Mouse (Mus musculus): Measurements from ENCODE around the gene Alg2. TPM values are rescaled to one million over a fixed set of nuclear protein-coding genes. Genes with fewer than 3 reads are reported as not detected.

The Alg2 gene
- polyA plus RNA-seq, 1 experiment from 2014 or later, result 428 TPM

DNA sequence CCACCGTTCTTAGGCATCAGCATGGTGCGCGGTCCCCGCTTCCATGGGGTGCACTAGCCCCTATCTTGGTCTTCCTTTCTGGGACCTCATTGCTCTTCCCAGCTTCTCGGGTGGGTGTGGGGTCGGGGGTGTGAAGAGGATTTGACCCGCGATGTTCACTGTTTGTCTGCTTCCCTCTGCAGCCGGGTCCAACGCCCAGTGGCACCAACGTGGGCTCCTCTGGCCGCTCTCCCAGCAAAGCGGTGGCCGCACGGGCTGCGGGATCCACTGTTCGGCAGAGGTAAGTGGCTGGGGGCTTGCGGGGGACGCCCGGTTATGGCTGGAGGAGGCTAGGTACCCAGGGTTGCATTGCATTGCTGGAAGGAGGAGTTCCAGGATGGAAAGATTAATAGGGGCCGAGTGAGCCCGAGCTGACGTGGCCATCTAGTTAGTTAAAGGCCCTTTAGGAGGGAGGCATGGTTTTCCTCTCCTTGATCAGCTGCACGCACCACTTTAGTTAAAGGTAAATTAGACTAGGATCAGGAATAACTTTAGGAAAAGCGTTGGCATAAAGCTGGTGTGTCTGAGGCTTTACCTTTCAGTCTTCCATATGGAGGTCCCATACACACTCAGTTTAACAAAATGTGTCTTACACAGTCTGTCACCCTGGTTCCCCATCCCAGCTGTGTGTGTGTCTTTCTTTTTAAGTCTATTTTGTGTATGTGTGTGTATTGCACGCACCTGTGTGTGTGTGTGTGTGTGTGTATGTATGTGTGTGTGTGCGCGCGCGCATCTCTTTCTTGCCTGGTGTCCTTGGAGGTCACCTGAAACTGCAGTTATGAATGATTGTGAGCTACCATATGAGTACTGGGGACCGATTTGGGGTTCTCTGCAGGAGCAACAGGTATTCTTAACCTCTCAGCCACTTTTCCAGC lies 854 bp upstream of the Alg2 start:
- H3K4me3 ChIP-seq (ENCODE audit: low read depth, low read length), result peak overlapping the region; percentile 81
- H3K27ac ChIP-seq (ENCODE audit: low read depth, low read length), result peak overlapping the region; percentile 98
- peaks cover 8% of the 10 kb centered on the region; the same call in 1 of the 2 replicates for H3K9me3 ChIP-seq (ENCODE audit: control insufficient read depth, low read length)
- peaks cover 18% of the 10 kb centered on the region for H3K4me1 ChIP-seq (ENCODE audit: control insufficient read depth, insufficient read depth, low read length)
- H3K27me3 ChIP-seq (ENCODE audit: control insufficient read depth, insufficient read depth, low read length), result no peaks in the 10 kb centered on the region
- H3K9ac ChIP-seq (replicated peaks; ENCODE audit: low read depth, low read length), result peak overlapping the region; percentile 90
- ATAC-seq (ENCODE audit: low read depth), result no peak; the same call in 1 of the 2 replicates
- H3K36me3 ChIP-seq (ENCODE audit: control insufficient read depth, insufficient read depth, low read length), result peaks cover 35% of the 10 kb centered on the region
- WGBS, result 14% methylated on average over 31 of the region's 31 CpGs
- peak overlapping the region; percentile 60 for H3K4me2 ChIP-seq (ENCODE audit: low read depth, low read length)

DNA sequence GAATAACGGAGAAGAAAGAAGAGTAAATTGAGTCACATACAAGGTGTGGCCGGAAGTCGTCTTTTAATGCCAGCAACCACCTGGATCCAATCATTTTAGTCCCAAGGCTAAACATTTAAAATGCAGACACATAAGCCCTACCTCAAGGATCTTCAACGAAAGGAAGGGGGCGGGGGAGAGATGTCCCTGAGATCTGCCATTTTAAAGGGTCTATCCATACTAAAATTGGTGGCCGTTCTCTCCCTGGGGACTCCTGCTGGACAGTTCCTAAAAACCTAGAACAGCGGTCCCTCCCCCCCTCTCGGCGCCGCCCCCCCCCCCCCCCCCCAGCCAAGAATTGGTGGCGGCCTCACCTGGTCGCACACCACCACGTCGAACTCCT lies 556 bp downstream of the Alg2 start:
- peaks cover 18% of the 10 kb centered on the region for H3K4me1 ChIP-seq (ENCODE audit: control insufficient read depth, insufficient read depth, low read length)
- peak; percentile 13; the same call in 1 of the 2 replicates for ATAC-seq (ENCODE audit: low read depth)
- peaks cover 8% of the 10 kb centered on the region for H3K9me3 ChIP-seq (ENCODE audit: control insufficient read depth, low read length)
- H3K9ac ChIP-seq (replicated peaks; ENCODE audit: low read depth, low read length), result peak overlapping the region; percentile 90
- no peaks in the 10 kb centered on the region for H3K27me3 ChIP-seq (ENCODE audit: control insufficient read depth, insufficient read depth, low read length)
- peaks cover 42% of the 10 kb centered on the region for H3K36me3 ChIP-seq (ENCODE audit: control insufficient read depth, insufficient read depth, low read length)
- 4% methylated on average over 10 of the region's 14 CpGs for WGBS
- H3K27ac ChIP-seq (ENCODE audit: low read depth, low read length), result peak overlapping the region; percentile 98
- H3K4me2 ChIP-seq (ENCODE audit: low read depth, low read length), result peak overlapping the region; percentile 60
- peak overlapping the region; percentile 81 for H3K4me3 ChIP-seq (ENCODE audit: low read depth, low read length)

DNA sequence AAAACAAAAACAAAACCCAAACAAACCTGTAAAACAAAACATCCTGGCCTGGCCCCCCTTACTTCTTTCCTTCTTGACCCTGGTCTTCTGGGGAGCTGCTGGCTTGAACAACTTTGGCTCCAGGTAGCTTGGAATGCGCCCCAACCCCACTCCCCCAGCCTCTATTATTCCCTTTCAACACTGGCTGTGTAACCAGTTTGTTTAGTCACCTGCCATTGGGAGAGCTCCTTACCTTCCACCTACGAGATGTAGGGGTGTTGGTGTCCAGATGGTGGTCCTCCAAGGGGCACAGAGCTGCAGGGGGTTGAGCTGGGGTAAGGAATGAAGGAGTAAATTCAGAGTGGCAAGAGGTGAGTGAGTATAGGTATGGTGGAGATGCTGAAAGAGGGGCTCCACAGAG lies 6.9 kb downstream of the Alg2 start:
- WGBS, result 94% methylated on average over 2 of the region's 2 CpGs
- H3K4me3 ChIP-seq (ENCODE audit: low read depth, low read length), result no peak overlapping the region
- no peak overlapping the region for H3K4me2 ChIP-seq (ENCODE audit: low read depth, low read length)
- no peak for ATAC-seq (ENCODE audit: low read depth)
- H3K4me1 ChIP-seq (ENCODE audit: control insufficient read depth, insufficient read depth, low read length), result no peaks in the 10 kb centered on the region
- no peaks in the 10 kb centered on the region for H3K27me3 ChIP-seq (ENCODE audit: control insufficient read depth, insufficient read depth, low read length)
- peaks cover 8% of the 10 kb centered on the region for H3K9me3 ChIP-seq (ENCODE audit: control insufficient read depth, low read length)
- H3K27ac ChIP-seq (ENCODE audit: low read depth, low read length), result no peak overlapping the region
- H3K9ac ChIP-seq (replicated peaks; ENCODE audit: low read depth, low read length), result no peak overlapping the region
- peaks cover 43% of the 10 kb centered on the region for H3K36me3 ChIP-seq (ENCODE audit: control insufficient read depth, insufficient read depth, low read length)

DNA sequence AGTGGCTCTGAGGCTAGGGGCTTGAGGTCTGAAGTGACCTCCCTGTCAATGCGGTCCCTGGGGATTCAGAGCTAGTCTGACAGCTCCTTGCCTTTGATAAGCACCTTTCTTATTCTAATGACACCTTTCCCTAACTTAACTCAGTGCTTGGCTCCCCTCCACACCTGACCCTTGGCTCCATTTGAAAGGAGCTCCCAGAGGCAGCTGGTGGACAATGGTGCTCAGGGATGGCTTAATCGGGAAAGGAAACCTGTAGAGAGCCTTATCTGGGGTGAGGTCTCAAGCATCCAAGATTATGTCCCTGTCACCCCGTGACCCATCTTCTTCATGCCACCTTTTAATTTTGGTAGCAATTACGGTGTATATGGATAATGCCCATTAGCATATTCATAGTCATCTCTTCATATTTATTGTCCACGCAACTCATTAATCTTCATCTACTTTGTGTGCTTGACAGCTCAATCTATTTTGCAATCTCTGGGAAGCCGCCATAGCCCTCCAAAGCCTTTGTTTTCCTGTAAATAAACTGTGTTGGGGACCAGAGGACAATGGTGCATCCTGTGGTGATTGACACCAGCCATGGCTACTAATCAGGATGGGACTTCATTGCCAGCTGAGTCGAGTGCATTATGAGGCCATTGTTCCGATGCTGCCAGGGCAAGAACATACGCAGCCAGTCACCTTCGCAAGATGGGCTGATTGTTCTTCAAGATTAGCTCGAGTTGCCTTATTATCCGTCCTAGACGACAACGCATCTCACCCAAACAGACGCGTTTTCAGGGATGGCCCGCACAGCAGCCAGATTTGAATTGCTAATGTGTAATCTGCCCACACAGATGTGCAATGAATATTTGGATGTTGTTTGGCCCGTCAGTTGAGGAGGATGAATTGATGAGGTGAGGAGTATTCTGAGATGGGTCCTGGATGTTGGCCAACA lies 24.3 kb downstream of the Alg2 start:
- no peak overlapping the region for H3K4me3 ChIP-seq (ENCODE audit: low read depth, low read length)
- no peak overlapping the region; the same call in 1 of the 2 replicates for H3K4me2 ChIP-seq (ENCODE audit: low read depth, low read length)
- no peaks in the 10 kb centered on the region for H3K27me3 ChIP-seq (ENCODE audit: control insufficient read depth, insufficient read depth, low read length)
- no peak overlapping the region for H3K27ac ChIP-seq (ENCODE audit: low read depth, low read length)
- peak; percentile 44; the same call in 1 of the 2 replicates for ATAC-seq (ENCODE audit: low read depth)
- no peaks in the 10 kb centered on the region for H3K4me1 ChIP-seq (ENCODE audit: control insufficient read depth, insufficient read depth, low read length)
- H3K36me3 ChIP-seq (ENCODE audit: control insufficient read depth, insufficient read depth, low read length), result no peaks in the 10 kb centered on the region
- no peak overlapping the region for H3K9ac ChIP-seq (replicated peaks; ENCODE audit: low read depth, low read length)
- 11% methylated on average over 18 of the region's 18 CpGs for WGBS
- no peaks in the 10 kb centered on the region for H3K9me3 ChIP-seq (ENCODE audit: control insufficient read depth, low read length)

DNA sequence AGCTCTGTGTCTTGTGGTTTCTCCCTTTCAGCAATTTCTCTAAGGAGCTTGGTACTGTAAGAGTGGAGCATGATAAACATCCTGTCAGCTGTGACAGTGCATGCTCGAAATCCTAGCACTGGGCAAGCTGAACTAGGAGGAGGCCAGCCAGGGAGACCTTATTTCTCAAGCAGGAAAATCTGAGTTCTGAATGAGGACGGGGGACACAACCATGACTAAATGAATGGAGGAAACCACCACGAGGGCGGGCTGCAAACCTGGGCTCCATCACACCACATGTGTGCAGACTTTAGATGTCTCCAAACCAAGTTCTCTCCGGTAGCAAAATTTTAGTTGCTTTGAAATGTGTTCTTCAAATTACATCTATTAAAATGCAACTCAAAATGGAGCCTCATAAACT lies 25.0 kb downstream of the Alg2 start:
- ATAC-seq (ENCODE audit: low read depth), result no peak
- WGBS, result 44% methylated on average over 5 of the region's 5 CpGs
- Histone ChIP-seq H3K36me3 (ENCODE audit: control insufficient read depth, insufficient read depth, low read length) (no peaks in the 10 kb centered on the region), H3K27me3 (ENCODE audit: control insufficient read depth, insufficient read depth, low read length) (no peaks in the 10 kb centered on the region), H3K4me3 (ENCODE audit: low read depth, low read length) (no peak overlapping the region), H3K4me1 (ENCODE audit: control insufficient read depth, insufficient read depth, low read length) (no peaks in the 10 kb centered on the region), H3K4me2 (ENCODE audit: low read depth, low read length) (no peak overlapping the region), H3K27ac (ENCODE audit: low read depth, low read length) (no peak overlapping the region), H3K9me3 (ENCODE audit: control insufficient read depth, low read length) (no peaks in the 10 kb centered on the region), H3K9ac (replicated peaks; ENCODE audit: low read depth, low read length) (no peak overlapping the region)

DNA sequence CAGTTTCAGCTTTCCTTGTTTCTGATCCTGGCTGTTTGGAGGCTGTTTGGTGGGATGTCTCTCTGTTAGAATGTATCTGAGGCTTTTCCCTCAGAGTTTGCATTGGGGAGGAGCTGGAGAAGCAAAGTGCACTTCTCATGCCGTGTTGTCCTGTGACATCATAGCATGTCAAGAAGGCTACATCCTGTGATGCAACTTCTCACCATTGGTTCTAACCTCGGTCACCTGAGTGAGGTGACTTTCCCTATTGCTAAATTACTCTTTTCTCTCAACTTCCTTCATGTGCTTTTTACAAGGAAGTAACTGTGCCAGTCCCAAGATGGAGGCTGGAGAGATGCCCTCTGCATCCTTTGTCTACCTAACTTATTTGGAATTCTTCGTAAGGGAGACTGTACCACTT lies 25.6 kb downstream of the Alg2 start:
- Histone ChIP-seq H3K4me3 (ENCODE audit: low read depth, low read length) (no peak overlapping the region), H3K36me3 (ENCODE audit: control insufficient read depth, insufficient read depth, low read length) (no peaks in the 10 kb centered on the region), H3K4me1 (ENCODE audit: control insufficient read depth, insufficient read depth, low read length) (no peaks in the 10 kb centered on the region), H3K27me3 (ENCODE audit: control insufficient read depth, insufficient read depth, low read length) (no peaks in the 10 kb centered on the region), H3K4me2 (ENCODE audit: low read depth, low read length) (no peak overlapping the region), H3K9me3 (ENCODE audit: control insufficient read depth, low read length) (no peaks in the 10 kb centered on the region), H3K9ac (replicated peaks; ENCODE audit: low read depth, low read length) (no peak overlapping the region), H3K27ac (ENCODE audit: low read depth, low read length) (no peak overlapping the region)
- WGBS, result 96% methylated on average over 3 of the region's 3 CpGs
- no peak for ATAC-seq (ENCODE audit: low read depth)

DNA sequence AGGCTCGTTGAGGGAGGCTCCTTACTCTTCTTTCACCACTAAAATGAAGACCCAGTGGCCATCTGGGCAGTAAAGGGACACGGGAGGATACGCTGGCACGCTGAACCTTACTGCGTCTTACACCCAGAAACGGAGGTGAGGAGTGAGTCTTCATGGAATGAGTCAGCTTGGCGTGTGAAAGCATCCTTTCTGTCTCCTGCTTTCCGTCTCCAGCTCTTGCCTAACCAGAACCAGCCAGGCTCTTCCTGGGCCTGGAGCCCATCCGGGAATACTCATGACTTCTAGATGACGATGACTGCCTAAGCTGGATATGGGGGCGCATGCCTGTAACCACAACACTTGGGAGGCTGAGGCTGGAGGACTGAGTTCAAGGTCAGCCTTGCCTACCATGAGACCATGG lies 33.2 kb downstream of the Alg2 start:
- H3K4me1 ChIP-seq (ENCODE audit: control insufficient read depth, insufficient read depth, low read length), result peaks cover 9% of the 10 kb centered on the region
- 79% methylated on average over 11 of the region's 11 CpGs for WGBS
- ATAC-seq (ENCODE audit: low read depth), result no peak
- no peak overlapping the region for H3K4me3 ChIP-seq (ENCODE audit: low read depth, low read length)
- H3K9ac ChIP-seq (replicated peaks; ENCODE audit: low read depth, low read length), result no peak overlapping the region
- H3K27me3 ChIP-seq (ENCODE audit: control insufficient read depth, insufficient read depth, low read length), result no peaks in the 10 kb centered on the region
- no peaks in the 10 kb centered on the region for H3K36me3 ChIP-seq (ENCODE audit: control insufficient read depth, insufficient read depth, low read length)
- no peaks in the 10 kb centered on the region for H3K9me3 ChIP-seq (ENCODE audit: control insufficient read depth, low read length)
- peak overlapping the region; percentile 52 for H3K27ac ChIP-seq (ENCODE audit: low read depth, low read length)
- H3K4me2 ChIP-seq (ENCODE audit: low read depth, low read length), result no peak overlapping the region

DNA sequence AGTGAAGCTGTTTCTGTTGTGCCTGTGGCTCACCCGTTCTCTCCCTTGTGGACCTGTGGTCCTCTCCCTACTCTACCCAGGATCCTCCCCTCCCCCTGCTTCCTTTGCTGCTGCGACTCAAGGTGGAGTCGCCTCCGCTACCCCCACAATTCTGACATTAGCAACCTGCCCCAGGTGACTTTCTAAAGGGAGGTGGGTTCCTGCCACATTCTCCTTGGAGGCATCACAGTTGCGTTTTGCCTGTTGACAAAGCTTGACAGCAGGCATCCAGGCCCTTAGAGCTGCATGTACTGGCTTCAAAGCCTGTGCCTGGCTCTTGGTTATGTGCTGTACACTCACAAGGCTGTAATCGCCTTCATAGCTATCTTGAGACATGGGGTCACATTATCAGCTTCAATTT lies 35.2 kb downstream of the Alg2 start:
- no peaks in the 10 kb centered on the region for H3K27me3 ChIP-seq (ENCODE audit: control insufficient read depth, insufficient read depth, low read length)
- H3K4me2 ChIP-seq (ENCODE audit: low read depth, low read length), result no peak overlapping the region
- H3K36me3 ChIP-seq (ENCODE audit: control insufficient read depth, insufficient read depth, low read length), result no peaks in the 10 kb centered on the region
- peaks cover 9% of the 10 kb centered on the region for H3K4me1 ChIP-seq (ENCODE audit: control insufficient read depth, insufficient read depth, low read length)
- no peak for ATAC-seq (ENCODE audit: low read depth)
- H3K9ac ChIP-seq (replicated peaks; ENCODE audit: low read depth, low read length), result no peak overlapping the region
- H3K27ac ChIP-seq (ENCODE audit: low read depth, low read length), result no peak overlapping the region
- 78% methylated on average over 6 of the region's 6 CpGs for WGBS
- no peak overlapping the region for H3K4me3 ChIP-seq (ENCODE audit: low read depth, low read length)
- no peaks in the 10 kb centered on the region for H3K9me3 ChIP-seq (ENCODE audit: control insufficient read depth, low read length)
